9 mouse cellular contexts compared by ENCODE assay signal in genomic region chr15:6579769-6580261, GRCm38 (mm10). TPM values are rescaled to one million over a fixed set of nuclear protein-coding genes. Genes with fewer than 3 reads are reported as not detected.
DNase-seq lines count a peak whose midpoint lies in the region; ATAC-seq lines count a peak whose summit lies in the region.
"Had no signal": no experiment of that assay in that cellular context is flagged by ENCODE, and none has a peak within 500 bp of the region (broad histone marks: within the 10 kb centered on the region; RNA-seq: fewer than 3 reads in every experiment).

No protein-coding gene starts in this region.

- H3K9ac ChIP-seq in intestine, embryonic 16.5 days (ENCODE audit: low read depth, low read length) = no peak overlapping the region
- H3K9ac ChIP-seq: neural tube, embryonic 12.5 days had no signal

- WGBS in intestine, embryonic 16.5 days = 85% methylated on average over 11 of the region's 11 CpGs
- WGBS in hindbrain, embryonic 10.5 days = 92% methylated on average over 11 of the region's 11 CpGs

- H3K4me3 ChIP-seq in intestine, embryonic 16.5 days (ENCODE audit: low read length) = 0 out of 2 replicates have a peak overlapping the region, but pooled peaks have one; percentile 20
- H3K4me3 ChIP-seq in hindbrain, embryonic 10.5 days = no peak overlapping the region
- H3K4me3 ChIP-seq: neural tube, embryonic 12.5 days had no signal

- H3K27ac ChIP-seq in intestine, embryonic 16.5 days (ENCODE audit: low read length) = no peak overlapping the region
- no peak overlapping the region for H3K27ac ChIP-seq in hindbrain, embryonic 10.5 days
- H3K27ac ChIP-seq: neural tube, embryonic 12.5 days had no signal

- no peaks in the 10 kb centered on the region for H3K9me3 ChIP-seq in intestine, embryonic 16.5 days (ENCODE audit: control insufficient read depth, low read length)
- H3K9me3 ChIP-seq in hindbrain, embryonic 10.5 days = no peaks in the 10 kb centered on the region
- H3K9me3 ChIP-seq: neural tube, embryonic 12.5 days had no signal

- no peaks in the 10 kb centered on the region for H3K4me1 ChIP-seq in intestine, embryonic 16.5 days (ENCODE audit: control insufficient read depth, insufficient read depth, low read length)
- no peaks in the 10 kb centered on the region for H3K4me1 ChIP-seq in hindbrain, embryonic 10.5 days (replicated peaks)
- H3K4me1 ChIP-seq: neural tube, embryonic 12.5 days had no signal

- peak overlapping the region; percentile 33; the same call in 1 of the 2 replicates for H3K4me2 ChIP-seq in intestine, embryonic 16.5 days (ENCODE audit: low read depth, low read length)
- H3K4me2 ChIP-seq: neural tube, embryonic 12.5 days had no signal

- H3K36me3 ChIP-seq in intestine, embryonic 16.5 days (ENCODE audit: control insufficient read depth, insufficient read depth, low read length) = no peaks in the 10 kb centered on the region
- no peaks in the 10 kb centered on the region for H3K36me3 ChIP-seq in hindbrain, embryonic 10.5 days
- H3K36me3 ChIP-seq: neural tube, embryonic 12.5 days had no signal

- peak; percentile 6 for DNase-seq in adrenal gland, postnatal 10 days
- no peak for DNase-seq in adrenal gland, postnatal 14 days
- DNase-seq in testis, postnatal 14 days (ENCODE audit: low spot score) = no peak
- DNase-seq in layer of hippocampus, adult 9-11 months = no peak
- DNase-seq in hindbrain, embryonic 10.5 days (ENCODE audit: low spot score) = no peak

- H3K27me3 ChIP-seq in intestine, embryonic 16.5 days (replicated peaks; ENCODE audit: control insufficient read depth, insufficient read depth, low read length) = no peaks in the 10 kb centered on the region
- no peaks in the 10 kb centered on the region for H3K27me3 ChIP-seq in hindbrain, embryonic 10.5 days (ENCODE audit: insufficient read depth, poor library complexity, severe bottlenecking)
- H3K27me3 ChIP-seq: neural tube, embryonic 12.5 days had no signal

- ATAC-seq in CD4-positive, CD25-positive, alpha-beta regulatory T cell, adult 4 months = peak; percentile 49
- ATAC-seq in intestine, embryonic 16.5 days = no peak
- ATAC-seq in megakaryocyte-erythroid progenitor cell, adult 5-6 weeks (replicated peaks; ENCODE audit: low FRiP score, low TSS enrichment, poor library complexity, severe bottlenecking) = peak; percentile 58; the same call in 1 of the 2 replicates

RNA-seq across cellular contexts. Expression of gene Fyb, which starts 57.2 kb away (rescaled TPM):
- total RNA-seq in adrenal gland, postnatal 10 days (2021) = 10 to 100 TPM; 34.7 to 43.9 TPM
- total RNA-seq in adrenal gland, postnatal 14 days (2021) = 27.8 and 49.3 TPM in 2 replicates
- polyA plus RNA-seq in CD4-positive, CD25-positive, alpha-beta regulatory T cell, adult 4 months (2017; shearing (Covaris generic)) = 100 to 1,000 TPM; 684 to 751 TPM
- polyA plus RNA-seq in intestine, embryonic 16.5 days (2015; fragmentation: Nextera tagmentation; extraction: Ambion mirVana) = 7.9 and 10.3 TPM in 2 replicates
- 76.1 and 91.4 TPM in 2 replicates for total RNA-seq in megakaryocyte-erythroid progenitor cell, adult 5-6 weeks (2014; fragmentation: Nextera tagmentation)
- total RNA-seq in megakaryocyte-erythroid progenitor cell, adult 5-6 weeks (2017) = 38.2 and 41.0 TPM in 2 replicates
- 3.4 and 3.8 TPM in 2 replicates for polyA plus RNA-seq in hindbrain, embryonic 10.5 days (2016; fragmentation: Nextera tagmentation; extraction: Ambion mirVana)
